Mouse (Mus musculus): ENCODE data around the gene Hist1h3g. TPM values are rescaled to one million over a fixed set of nuclear protein-coding genes. Genes with fewer than 3 reads are reported as not detected.

Gene Hist1h3g
- polyA plus RNA-seq, 1 experiment from 2014 or later: 8.3 TPM

DNA sequence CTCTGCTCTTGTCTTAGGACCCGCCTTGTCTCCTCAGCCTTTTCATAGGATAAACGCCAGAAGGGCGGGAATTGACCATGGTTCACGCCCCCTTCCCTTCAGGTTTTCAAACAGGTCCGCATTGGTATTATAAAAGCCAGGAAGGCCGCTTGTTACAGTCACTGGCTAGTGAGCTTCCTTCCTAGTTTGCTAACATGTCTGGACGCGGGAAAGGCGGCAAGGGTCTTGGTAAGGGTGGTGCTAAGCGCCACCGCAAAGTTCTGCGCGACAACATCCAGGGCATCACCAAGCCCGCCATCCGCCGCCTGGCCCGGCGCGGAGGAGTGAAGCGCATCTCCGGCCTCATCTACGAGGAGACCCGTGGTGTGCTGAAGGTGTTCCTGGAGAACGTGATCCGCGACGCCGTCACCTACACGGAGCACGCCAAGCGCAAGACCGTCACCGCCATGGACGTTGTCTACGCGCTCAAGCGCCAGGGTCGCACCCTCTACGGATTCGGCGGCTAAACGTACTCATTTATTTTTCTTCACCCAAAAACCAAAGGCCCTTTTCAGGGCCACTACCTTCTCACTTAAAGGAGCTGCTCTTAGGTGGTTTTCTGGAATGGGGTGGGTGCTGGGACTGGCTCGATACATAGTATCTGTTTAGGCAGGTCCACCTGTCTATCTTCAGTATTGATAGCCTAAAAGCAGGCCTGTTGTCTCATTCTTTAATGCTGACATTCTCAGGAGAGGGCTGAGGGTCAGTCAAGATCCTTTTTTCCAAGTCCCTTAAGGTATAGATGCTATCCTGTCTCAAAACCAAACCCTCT, 46.4 kb downstream of the Hist1h3g start, which contains the start of gene Hist1h4d:
Hist1h4d (plus strand) TSS at position 191 of the 811 bp plus-strand sequence.
- no peaks in the 10 kb centered on the region for H3K9me3 ChIP-seq
- no peaks in the 10 kb centered on the region for H3K27me3 ChIP-seq
- no peaks in the 10 kb centered on the region for H3K36me3 ChIP-seq (replicated peaks)
- peak; percentile 90 for ATAC-seq (ENCODE audit: low FRiP score)
- H3K9ac ChIP-seq: peak within 1 kb of the TSS; percentile 78
- WGBS: under 1% methylated on average over 43 of the region's 43 CpGs
- H3K4me2 ChIP-seq: peak within 1 kb of the TSS; percentile 85
- H3K4me1 ChIP-seq: peaks cover 37% of the 10 kb centered on the region
- H3K4me3 ChIP-seq (replicated peaks): peak within 1 kb of the TSS; percentile 53
- peak within 1 kb of the TSS; percentile 99 for H3K27ac ChIP-seq

- Histone ChIP-seq H3K9ac (peak overlapping the region; percentile 78), H3K27me3 (no peaks in the 10 kb centered on the region), H3K9me3 (no peaks in the 10 kb centered on the region), H3K4me2 (peak overlapping the region; percentile 85), H3K36me3 (replicated peaks) (no peaks in the 10 kb centered on the region), H3K4me1 (peaks cover 32% of the 10 kb centered on the region), H3K4me3 (replicated peaks) (peak overlapping the region; percentile 53), H3K27ac (peak overlapping the region; percentile 99)
- ATAC-seq (ENCODE audit: low FRiP score): no peak
- WGBS: 4% methylated on average over 6 of the region's 6 CpGs
Observed at GRCm38 (mm10) chr13:23582219-23583056, 47.2 kb downstream of the Hist1h3g start.

DNA sequence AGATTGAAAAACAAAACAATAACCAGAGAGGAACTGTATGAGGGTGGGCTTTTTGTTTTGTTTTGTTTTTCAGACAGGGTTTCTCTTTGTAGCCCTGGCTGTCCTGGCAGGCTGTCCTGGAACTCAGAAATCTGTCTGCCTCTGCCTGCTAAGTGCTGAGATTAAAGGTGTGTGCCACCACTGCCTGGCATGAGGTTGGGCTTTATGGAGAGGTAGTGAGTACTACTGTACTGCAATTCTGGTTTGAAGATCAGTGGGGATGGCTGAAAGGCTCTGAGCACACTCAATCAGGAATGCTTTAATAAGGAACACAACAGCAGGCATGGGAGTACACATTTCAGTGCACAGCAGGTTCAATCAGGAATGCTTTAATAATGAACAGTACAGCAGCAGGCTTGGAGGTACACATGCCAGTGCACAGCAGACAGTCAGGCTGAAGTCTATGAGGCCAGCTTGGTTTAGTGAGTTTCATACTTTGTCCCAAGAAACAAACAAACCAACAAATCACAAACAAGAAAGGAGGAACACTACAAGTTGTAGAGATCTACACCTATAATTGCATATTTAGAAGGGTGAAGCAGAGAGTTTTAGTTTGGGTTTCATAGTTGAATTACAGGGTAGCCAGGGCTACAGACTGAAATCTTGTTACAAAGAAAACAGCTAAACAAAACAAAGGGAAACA, 48.3 kb downstream of the Hist1h3g start:
- Histone ChIP-seq H3K27me3 (no peaks in the 10 kb centered on the region), H3K9me3 (no peaks in the 10 kb centered on the region), H3K36me3 (replicated peaks) (no peaks in the 10 kb centered on the region), H3K4me3 (replicated peaks) (no peak overlapping the region), H3K9ac (0 out of 2 replicates have a peak overlapping the region, but pooled peaks have one; percentile 36), H3K27ac (peak overlapping the region; percentile 99), H3K4me1 (peaks cover 32% of the 10 kb centered on the region), H3K4me2 (peak overlapping the region; percentile 85)
- ATAC-seq (ENCODE audit: low FRiP score): no peak

DNA sequence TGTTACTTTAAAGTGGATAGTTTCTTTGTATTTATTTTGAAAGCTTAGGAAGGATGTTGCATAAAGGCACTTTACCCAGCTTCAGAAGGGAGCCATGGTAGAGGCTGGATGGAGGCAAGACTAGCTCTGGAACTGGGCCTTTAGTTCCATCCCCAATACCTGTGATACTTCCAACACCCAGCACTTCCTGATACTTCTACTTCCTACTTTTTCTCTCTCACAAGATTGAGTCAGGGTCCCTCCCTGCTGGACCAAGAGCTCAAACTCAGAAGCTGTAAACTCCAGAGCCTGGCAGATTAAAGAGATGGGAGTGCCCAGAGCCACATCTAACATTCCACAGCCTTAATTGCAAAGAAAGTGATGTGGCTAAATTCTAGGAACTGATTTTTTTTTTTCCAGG, 49.1 kb downstream of the Hist1h3g start:
- Histone ChIP-seq H3K9ac (peak overlapping the region; percentile 75; the same call in 1 of the 2 replicates), H3K27ac (peak overlapping the region; percentile 99), H3K9me3 (no peaks in the 10 kb centered on the region), H3K27me3 (no peaks in the 10 kb centered on the region), H3K36me3 (replicated peaks) (no peaks in the 10 kb centered on the region), H3K4me3 (replicated peaks) (peak overlapping the region; percentile 45), H3K4me1 (peaks cover 32% of the 10 kb centered on the region), H3K4me2 (peak overlapping the region; percentile 70)
- ATAC-seq (ENCODE audit: low FRiP score): no peak

DNA sequence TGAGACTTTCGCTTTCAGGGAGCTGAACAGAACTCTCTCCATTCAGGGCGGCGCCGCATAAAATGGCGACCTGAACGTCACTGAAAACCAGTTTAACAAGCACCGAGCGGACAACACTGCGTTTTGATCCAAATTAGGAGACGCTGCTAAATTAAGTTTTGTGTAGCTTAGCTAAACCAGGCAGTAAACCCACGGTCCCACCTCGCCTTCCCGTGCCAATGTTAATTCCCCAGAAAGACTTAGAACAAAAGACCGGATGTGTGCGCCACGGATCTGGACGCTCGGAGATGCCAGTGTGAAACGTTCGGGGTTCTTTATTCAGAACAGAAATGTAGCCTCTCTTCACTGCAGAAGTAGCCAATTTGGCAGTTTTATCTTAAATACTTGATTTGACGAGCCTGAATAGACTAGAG, 49.8 kb downstream of the Hist1h3g start:
- Histone ChIP-seq H3K9me3 (no peaks in the 10 kb centered on the region), H3K9ac (peak overlapping the region; percentile 75), H3K27me3 (no peaks in the 10 kb centered on the region), H3K4me2 (peak overlapping the region; percentile 70), H3K36me3 (replicated peaks) (no peaks in the 10 kb centered on the region), H3K4me3 (replicated peaks) (peak overlapping the region; percentile 45), H3K4me1 (peaks cover 32% of the 10 kb centered on the region), H3K27ac (peak overlapping the region; percentile 99)
- WGBS: under 1% methylated on average over 21 of the region's 21 CpGs
- 0 out of 2 replicates have a peak, but pooled peaks have one; percentile 9 for ATAC-seq (ENCODE audit: low FRiP score)

Small RNA genes lying within 50 kb of the gene (microRNA-seq; reads per million reads assigned to microRNA genes)
- gene Gm44297 (not detected), gene Gm44359 (not detected), gene Gm44394 (not detected), gene n-TStga1 (not detected)

Other genes with a start within 250 kb of the Hist1h3g start
- gene Zfp322a, start 166.2 kb upstream of the Hist1h3g start, polyA plus RNA-seq (2016; fragmentation: Nextera tagmentation; extraction: Ambion mirVana): 64.1 and 65.6 TPM in 2 replicates
- gene Abt1, start 111.6 kb upstream of the Hist1h3g start, polyA plus RNA-seq (2016; fragmentation: Nextera tagmentation; extraction: Ambion mirVana): 13.0 and 13.2 TPM in 2 replicates
- 0.18 and 0.36 TPM in 2 replicates for gene Btn1a1, start 69.5 kb upstream of the Hist1h3g start, polyA plus RNA-seq (2016; fragmentation: Nextera tagmentation; extraction: Ambion mirVana)
- gene Btn2a2, start 46.6 kb upstream of the Hist1h3g start, polyA plus RNA-seq (2016; fragmentation: Nextera tagmentation; extraction: Ambion mirVana): 0.23 and 0.36 TPM in 2 replicates
- 7.2 and 8.7 TPM in 2 replicates for gene Hist1h4h, start 4.4 kb upstream of the Hist1h3g start, polyA plus RNA-seq (2016; fragmentation: Nextera tagmentation; extraction: Ambion mirVana)
- gene Hist1h2af, start 1.5 kb upstream of the Hist1h3g start, polyA plus RNA-seq (2016; fragmentation: Nextera tagmentation; extraction: Ambion mirVana): 9.3 and 10.7 TPM in 2 replicates
- gene Hist1h2bh, start 8.0 kb downstream of the Hist1h3g start, polyA plus RNA-seq (2016; fragmentation: Nextera tagmentation; extraction: Ambion mirVana): 0.87 and 0.95 TPM in 2 replicates
- 0.99 and 1.5 TPM in 2 replicates for gene Hist1h3f, start 8.6 kb downstream of the Hist1h3g start, polyA plus RNA-seq (2016; fragmentation: Nextera tagmentation; extraction: Ambion mirVana)
- 0.74 and 1.4 TPM in 2 replicates for gene Hist1h4f, start 16.2 kb downstream of the Hist1h3g start, polyA plus RNA-seq (2016; fragmentation: Nextera tagmentation; extraction: Ambion mirVana)
- 0.47 and 0.56 TPM in 2 replicates for gene Hist1h1d, start 17.8 kb downstream of the Hist1h3g start, polyA plus RNA-seq (2016; fragmentation: Nextera tagmentation; extraction: Ambion mirVana)
- 5.7 and 7.6 TPM in 2 replicates for gene Hist1h3e, start 26.9 kb downstream of the Hist1h3g start, polyA plus RNA-seq (2016; fragmentation: Nextera tagmentation; extraction: Ambion mirVana)
- gene Hist1h2ae, start 35.8 kb downstream of the Hist1h3g start, polyA plus RNA-seq (2016; fragmentation: Nextera tagmentation; extraction: Ambion mirVana): 115 and 138 TPM in 2 replicates
- gene Hist1h2bg, start 36.0 kb downstream of the Hist1h3g start, polyA plus RNA-seq (2016; fragmentation: Nextera tagmentation; extraction: Ambion mirVana): 8.9 and 11.4 TPM in 2 replicates
- 7.2 and 9.5 TPM in 2 replicates for gene Hist1h2bf, start 38.8 kb downstream of the Hist1h3g start, polyA plus RNA-seq (2016; fragmentation: Nextera tagmentation; extraction: Ambion mirVana)
- 1.3 and 3.7 TPM in 2 replicates for gene Hist1h2ad, start 39.0 kb downstream of the Hist1h3g start, polyA plus RNA-seq (2016; fragmentation: Nextera tagmentation; extraction: Ambion mirVana)
- 5.8 and 6.6 TPM in 2 replicates for gene Hist1h3d, start 40.3 kb downstream of the Hist1h3g start, polyA plus RNA-seq (2016; fragmentation: Nextera tagmentation; extraction: Ambion mirVana)
- 137 and 142 TPM in 2 replicates for gene Hist1h4d, start 46.2 kb downstream of the Hist1h3g start, polyA plus RNA-seq (2016; fragmentation: Nextera tagmentation; extraction: Ambion mirVana)
- gene Hist1h2be, start 85.7 kb downstream of the Hist1h3g start, polyA plus RNA-seq (2016; fragmentation: Nextera tagmentation; extraction: Ambion mirVana): 3.0 and 3.7 TPM in 2 replicates
- 26.3 and 26.6 TPM in 2 replicates for gene Hist1h1e, start 87.1 kb downstream of the Hist1h3g start, polyA plus RNA-seq (2016; fragmentation: Nextera tagmentation; extraction: Ambion mirVana)
- gene Hist1h2ac, start 148.5 kb downstream of the Hist1h3g start, polyA plus RNA-seq (2016; fragmentation: Nextera tagmentation; extraction: Ambion mirVana): 1.4 and 1.6 TPM in 2 replicates
- 34.6 and 36.5 TPM in 2 replicates for gene Hist1h2bc, start 148.8 kb downstream of the Hist1h3g start, polyA plus RNA-seq (2016; fragmentation: Nextera tagmentation; extraction: Ambion mirVana)
- gene Hist1h1t, start 160.4 kb downstream of the Hist1h3g start, polyA plus RNA-seq (2016; fragmentation: Nextera tagmentation; extraction: Ambion mirVana): not detected in 2 replicates
- 6.1 and 9.8 TPM in 2 replicates for gene Hist1h4c, start 163.0 kb downstream of the Hist1h3g start, polyA plus RNA-seq (2016; fragmentation: Nextera tagmentation; extraction: Ambion mirVana)
- 2.0 and 2.5 TPM in 2 replicates for gene Hfe, start 175.4 kb downstream of the Hist1h3g start, polyA plus RNA-seq (2016; fragmentation: Nextera tagmentation; extraction: Ambion mirVana)
- gene Hist1h1c, start 203.4 kb downstream of the Hist1h3g start, polyA plus RNA-seq (2016; fragmentation: Nextera tagmentation; extraction: Ambion mirVana): 15.2 and 15.9 TPM in 2 replicates
- 11.1 and 13.8 TPM in 2 replicates for gene Hist1h3c, start 210.2 kb downstream of the Hist1h3g start, polyA plus RNA-seq (2016; fragmentation: Nextera tagmentation; extraction: Ambion mirVana)
- gene Hist1h2bb, start 211.3 kb downstream of the Hist1h3g start, polyA plus RNA-seq (2016; fragmentation: Nextera tagmentation; extraction: Ambion mirVana): 2.2 and 3.5 TPM in 2 replicates
- gene Hist1h2ab, start 215.7 kb downstream of the Hist1h3g start, polyA plus RNA-seq (2016; fragmentation: Nextera tagmentation; extraction: Ambion mirVana): 59.9 and 73.2 TPM in 2 replicates
- 14.0 and 15.8 TPM in 2 replicates for gene Hist1h3b, start 216.8 kb downstream of the Hist1h3g start, polyA plus RNA-seq (2016; fragmentation: Nextera tagmentation; extraction: Ambion mirVana)
- 5.3 and 8.2 TPM in 2 replicates for gene Hist1h4b, start 221.6 kb downstream of the Hist1h3g start, polyA plus RNA-seq (2016; fragmentation: Nextera tagmentation; extraction: Ambion mirVana)
- 0.88 TPM in 1 of 2 replicates, not detected in the other for gene Hist1h4a, start 225.8 kb downstream of the Hist1h3g start, polyA plus RNA-seq (2016; fragmentation: Nextera tagmentation; extraction: Ambion mirVana)
- gene Hist1h3a, start 227.0 kb downstream of the Hist1h3g start, polyA plus RNA-seq (2016; fragmentation: Nextera tagmentation; extraction: Ambion mirVana): 5.1 and 5.2 TPM in 2 replicates
- gene Hist1h1a, start 228.2 kb downstream of the Hist1h3g start, polyA plus RNA-seq (2016; fragmentation: Nextera tagmentation; extraction: Ambion mirVana): 3.3 and 4.0 TPM in 2 replicates
- gene Trim38, start 234.5 kb downstream of the Hist1h3g start, polyA plus RNA-seq (2016; fragmentation: Nextera tagmentation; extraction: Ambion mirVana): 0.18 TPM in 1 of 2 replicates, not detected in the other